Mouse (Mus musculus) intestine, embryonic 15.5 days (tissue): ENCODE measurements around the gene Dohh. TPM values are rescaled to one million over a fixed set of nuclear protein-coding genes. Genes with fewer than 3 reads are reported as not detected.

Experiments
- ATAC-seq: fragments of 200-750 bp; cut with Nextera tagmentation; 2 replicates; pipeline ENCODE4 v1.8.0; 2017; ENCODE audit warnings: moderate TSS enrichment, moderate library complexity
- H3K27ac ChIP-seq: fragments of 300-500 bp; sonication (generic); 2 replicates; pipeline ENCODE4 v1.5.1; 2015; ENCODE audit warnings: mild to moderate bottlenecking, inconsistent platforms
- H3K27me3 ChIP-seq: fragments of 300-500 bp; sonication (generic); replicated peaks from 2 replicates; pipeline ENCODE4 v1.6.1; 2015; ENCODE audit warnings: inconsistent platforms
- H3K36me3 ChIP-seq: fragments of 300-500 bp; sonication (generic); 2 replicates; pipeline ENCODE4 v1.6.1; 2015; ENCODE audit warnings: inconsistent platforms
- H3K4me1 ChIP-seq: fragments of 300-500 bp; sonication (generic); replicated peaks from 2 replicates; pipeline ENCODE4 v1.6.1; 2015; ENCODE audit warnings: inconsistent platforms
- H3K4me2 ChIP-seq: fragments of 300-500 bp; sonication (generic); replicated peaks from 2 replicates; pipeline ENCODE4 v1.6.1; 2015; ENCODE audit warnings: mild to moderate bottlenecking, inconsistent platforms
- H3K4me3 ChIP-seq: fragments of 300-500 bp; sonication (generic); replicated peaks from 2 replicates; pipeline ENCODE4 v1.5.1; 2015; ENCODE audit warnings: inconsistent platforms
- H3K9ac ChIP-seq: fragments of 300-500 bp; sonication (generic); 2 replicates; pipeline ENCODE4 v1.6.1; 2015; ENCODE audit warnings: inconsistent platforms
- H3K9me3 ChIP-seq: fragments of 300-500 bp; sonication (generic); 2 replicates; pipeline ENCODE4 v1.6.1; 2016; ENCODE audit warnings: inconsistent platforms
- WGBS: fragments of 180-500 bp; shearing (Covaris S2); methylation state at CpG from one replicate; pipeline ENCODE4 v1.1.7; 2015; 5-methylcytosine and 5-hydroxymethylcytosine counted together
- polyA plus RNA-seq: library from polyadenylated mRNA; unstranded; fragments of >200 nt; fragmentation: Nextera tagmentation; extraction: Ambion mirVana; gene quantifications from 2 replicates; pipeline ENCODE4 v1.2.1, GENCODE M21; 2015

Gene Dohh
- polyA plus RNA-seq, 1 experiment from 2014 or later = 89.2 TPM

- ATAC-seq = no peak
- H3K9ac ChIP-seq = no peak overlapping the region
Observed at GRCm38 (mm10) chr10:81418216-81419070, 34.2 kb downstream of the Dohh start.

GRCm38 (mm10) chr10:81419111-81419928 is 35.1 kb downstream of the Dohh start:
- WGBS = 86% methylated on average over 10 of the region's 10 CpGs
- H3K4me2 ChIP-seq = no peak overlapping the region
- H3K9ac ChIP-seq = no peak overlapping the region
- ATAC-seq = no peak
- no peaks in the 10 kb centered on the region for H3K36me3 ChIP-seq
- no peaks in the 10 kb centered on the region for H3K27me3 ChIP-seq
- H3K9me3 ChIP-seq = no peaks in the 10 kb centered on the region
- no peak overlapping the region for H3K4me3 ChIP-seq
- peaks cover 48% of the 10 kb centered on the region for H3K4me1 ChIP-seq
- H3K27ac ChIP-seq = no peak overlapping the region

More at GRCm38 (mm10) chr10:81418216-81419070, 34.2 kb downstream of the Dohh start:
- Histone ChIP-seq H3K27ac (no peak overlapping the region), H3K36me3 (no peaks in the 10 kb centered on the region), H3K27me3 (no peaks in the 10 kb centered on the region), H3K9me3 (no peaks in the 10 kb centered on the region), H3K4me2 (no peak overlapping the region), H3K4me3 (no peak overlapping the region), H3K4me1 (peaks cover 51% of the 10 kb centered on the region)
- 54% methylated on average over 11 of the region's 11 CpGs for WGBS

GRCm38 (mm10) chr10:81420191-81420767 is 36.1 kb downstream of the Dohh start:
- no peaks in the 10 kb centered on the region for H3K27me3 ChIP-seq
- H3K9me3 ChIP-seq = no peaks in the 10 kb centered on the region
- H3K4me3 ChIP-seq = no peak overlapping the region
- no peak for ATAC-seq
- no peak overlapping the region for H3K9ac ChIP-seq
- H3K4me1 ChIP-seq = peaks cover 47% of the 10 kb centered on the region
- no peaks in the 10 kb centered on the region for H3K36me3 ChIP-seq
- no peak overlapping the region for H3K4me2 ChIP-seq
- H3K27ac ChIP-seq = no peak overlapping the region
- 87% methylated on average over 40 of the region's 40 CpGs for WGBS

- Histone ChIP-seq H3K27me3 (no peaks in the 10 kb centered on the region), H3K9me3 (no peaks in the 10 kb centered on the region), H3K9ac (no peak overlapping the region), H3K27ac (no peak overlapping the region), H3K36me3 (no peaks in the 10 kb centered on the region), H3K4me3 (no peak overlapping the region), H3K4me2 (no peak overlapping the region), H3K4me1 (peaks cover 48% of the 10 kb centered on the region)
- 81% methylated on average over 4 of the region's 4 CpGs for WGBS
- ATAC-seq = no peak
Observed at GRCm38 (mm10) chr10:81421041-81421796, 37.0 kb downstream of the Dohh start.

- Histone ChIP-seq H3K4me1 (peaks cover 43% of the 10 kb centered on the region), H3K4me3 (no peak overlapping the region), H3K9me3 (no peaks in the 10 kb centered on the region), H3K36me3 (no peaks in the 10 kb centered on the region), H3K27me3 (no peaks in the 10 kb centered on the region), H3K9ac (no peak overlapping the region), H3K4me2 (no peak overlapping the region), H3K27ac (no peak overlapping the region)
- no peak for ATAC-seq
- WGBS = 79% methylated on average over 5 of the region's 5 CpGs
Observed at GRCm38 (mm10) chr10:81421797-81422100, 37.5 kb downstream of the Dohh start.

GRCm38 (mm10) chr10:81422191-81422590 is 38.0 kb downstream of the Dohh start:
- Histone ChIP-seq H3K27ac (no peak overlapping the region), H3K4me1 (peaks cover 40% of the 10 kb centered on the region), H3K4me2 (no peak overlapping the region), H3K4me3 (no peak overlapping the region), H3K36me3 (no peaks in the 10 kb centered on the region), H3K9ac (no peak overlapping the region), H3K27me3 (no peaks in the 10 kb centered on the region), H3K9me3 (no peaks in the 10 kb centered on the region)
- ATAC-seq = no peak
- WGBS = 77% methylated on average over 6 of the region's 6 CpGs

- ATAC-seq = no peak
- Histone ChIP-seq H3K9me3 (no peaks in the 10 kb centered on the region), H3K4me1 (peaks cover 38% of the 10 kb centered on the region), H3K36me3 (no peaks in the 10 kb centered on the region), H3K4me3 (no peak overlapping the region), H3K27ac (no peak overlapping the region), H3K27me3 (no peaks in the 10 kb centered on the region), H3K4me2 (no peak overlapping the region), H3K9ac (no peak overlapping the region)
- 83% methylated on average over 3 of the region's 3 CpGs for WGBS
Observed at GRCm38 (mm10) chr10:81422661-81423217, 38.5 kb downstream of the Dohh start.

GRCm38 (mm10) chr10:81423476-81424245 is 39.4 kb downstream of the Dohh start:
- WGBS = 65% methylated on average over 4 of the region's 4 CpGs
- Histone ChIP-seq H3K36me3 (no peaks in the 10 kb centered on the region), H3K9ac (no peak overlapping the region), H3K4me1 (peaks cover 30% of the 10 kb centered on the region), H3K9me3 (no peaks in the 10 kb centered on the region), H3K4me3 (peak overlapping the region; percentile 66), H3K27me3 (no peaks in the 10 kb centered on the region), H3K27ac (peak overlapping the region; percentile 36; the same call in 1 of the 2 replicates), H3K4me2 (peak overlapping the region; percentile 85)
- no peak for ATAC-seq

- H3K36me3 ChIP-seq = no peaks in the 10 kb centered on the region
- 11% methylated on average over 25 of the region's 25 CpGs for WGBS
- no peaks in the 10 kb centered on the region for H3K9me3 ChIP-seq
- H3K4me3 ChIP-seq = peak overlapping the region; percentile 66
- H3K27ac ChIP-seq = peak overlapping the region; percentile 71
- peaks cover 31% of the 10 kb centered on the region for H3K4me1 ChIP-seq
- no peaks in the 10 kb centered on the region for H3K27me3 ChIP-seq
- peak overlapping the region; percentile 35; the same call in 1 of the 2 replicates for H3K9ac ChIP-seq
- H3K4me2 ChIP-seq = peak overlapping the region; percentile 85
- peak; percentile 14; the same call in 1 of the 2 replicates for ATAC-seq
Observed at GRCm38 (mm10) chr10:81424246-81425051, 40.2 kb downstream of the Dohh start.

- 45% methylated on average over 10 of the region's 10 CpGs for WGBS
- Histone ChIP-seq H3K4me1 (peaks cover 36% of the 10 kb centered on the region), H3K9ac (peak overlapping the region; percentile 35; the same call in 1 of the 2 replicates), H3K27me3 (no peaks in the 10 kb centered on the region), H3K36me3 (no peaks in the 10 kb centered on the region), H3K27ac (peak overlapping the region; percentile 71), H3K4me3 (peak overlapping the region; percentile 66), H3K4me2 (peak overlapping the region; percentile 85), H3K9me3 (no peaks in the 10 kb centered on the region)
- no peak for ATAC-seq
Observed at GRCm38 (mm10) chr10:81425236-81425850, 41.1 kb downstream of the Dohh start.
